Mouse (Mus musculus): Measurements from ENCODE around the gene Hsd17b13.

DNA sequence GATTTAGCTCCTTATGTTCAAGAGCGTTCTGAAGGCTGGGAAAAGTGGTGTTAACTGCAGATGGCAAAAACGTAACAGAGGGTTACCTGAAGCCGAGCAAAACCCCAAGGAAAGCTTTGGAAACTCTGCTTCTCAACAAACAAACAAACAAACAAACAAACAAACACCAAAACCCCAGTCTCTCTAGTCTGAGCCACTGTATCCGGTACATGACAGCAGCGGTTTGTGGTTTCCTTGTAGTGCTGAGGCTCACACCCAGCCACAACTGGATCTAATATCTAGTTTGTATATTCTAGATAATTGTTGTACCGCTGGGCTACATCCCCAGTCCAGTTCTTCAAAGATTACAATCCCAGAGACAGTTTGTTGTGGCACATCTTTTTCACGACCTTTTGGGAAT, 1.5 kb downstream of the Hsd17b13 start:
- TF ChIP-seq CTCF (conservative IDR thresholded peaks at IDR 0.05; ENCODE audit: insufficient read depth, insufficient read length, low read depth, low read length) (no peak), POLR2A (IDR thresholded peaks at IDR 0.05; ENCODE audit: low read depth, low read length) (no peak)

Data from kidney, adult 2 months (tissue).